Mouse (Mus musculus): ENCODE measurements at regions not wholly inside any gene's neighbourhood (a gene's known extent, or its start where the extent isn't known, plus 50 kb on each side); places are given as distances from the start of the nearest gene placed in this dataset.

DNA sequence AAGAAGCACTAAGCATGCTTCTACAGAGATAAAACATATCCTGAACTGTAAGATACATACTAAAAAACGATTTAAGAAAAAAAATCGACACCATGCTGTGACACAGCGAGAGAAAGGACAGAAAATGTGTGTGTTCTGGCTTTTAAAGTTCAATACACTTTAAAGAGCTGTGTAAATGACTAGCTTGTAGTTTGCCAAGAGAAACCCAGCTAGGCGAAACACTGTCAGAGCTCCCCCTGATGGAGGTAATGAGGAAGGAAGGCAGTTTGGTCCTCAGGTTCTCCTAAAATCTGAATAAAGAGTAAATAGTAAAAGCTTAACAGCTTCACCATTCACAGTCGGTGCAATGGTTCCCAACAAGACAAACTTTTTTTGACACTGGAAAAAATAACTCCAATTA, 67.1 kb upstream of the Gabrg2 start:
- DNase-seq = peak; percentile 23

DNA sequence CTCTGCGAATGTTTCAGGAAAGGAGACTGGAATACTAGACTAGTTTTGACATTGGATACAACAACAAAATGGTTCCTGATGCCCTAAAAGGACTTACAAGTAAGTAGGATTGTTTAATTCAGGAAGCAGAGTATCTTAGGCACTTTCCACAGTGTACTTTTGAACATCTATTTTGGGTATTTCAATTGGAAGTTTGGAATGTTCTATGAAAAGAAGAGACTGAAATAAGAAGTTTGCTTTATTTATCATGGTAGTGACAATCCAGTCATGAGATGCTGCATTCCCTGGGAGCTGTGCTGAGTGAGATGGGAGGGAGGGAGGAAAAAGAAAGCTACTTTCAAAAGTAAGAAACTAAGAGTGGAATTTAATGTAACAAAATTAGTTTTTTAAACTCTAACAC, 50.9 kb upstream of the Gabrg2 start:
- no peak for DNase-seq
